Mouse (Mus musculus): ENCODE results near the gene Hspb11. TPM values are rescaled to one million over a fixed set of nuclear protein-coding genes. Genes with fewer than 3 reads are reported as not detected.

Hspb11 gene
- polyA plus RNA-seq, 1 experiment from 2014 or later: 43.5 TPM

Other genes starting within 250 kb of the Hspb11 start
- 76.4 and 76.6 TPM in 2 replicates for gene Mrpl37, start 186.7 kb upstream of the Hspb11 start, polyA plus RNA-seq (2015; fragmentation: Nextera tagmentation; extraction: Ambion mirVana)
- gene Cyb5rl, start 186.6 kb upstream of the Hspb11 start, polyA plus RNA-seq (2015; fragmentation: Nextera tagmentation; extraction: Ambion mirVana): 4.7 and 5.4 TPM in 2 replicates
- gene Cdcp2, start 156.7 kb upstream of the Hspb11 start, polyA plus RNA-seq (2015; fragmentation: Nextera tagmentation; extraction: Ambion mirVana): 0.06 TPM in 1 of 2 replicates, not detected in the other
- 410 and 431 TPM in 2 replicates for gene Tmem59, start 75.2 kb upstream of the Hspb11 start, polyA plus RNA-seq (2015; fragmentation: Nextera tagmentation; extraction: Ambion mirVana)
- gene Tceanc2, start 74.5 kb upstream of the Hspb11 start, polyA plus RNA-seq (2015; fragmentation: Nextera tagmentation; extraction: Ambion mirVana): 25.2 and 26.1 TPM in 2 replicates
- gene Ldlrad1, start 44.4 kb upstream of the Hspb11 start, polyA plus RNA-seq (2015; fragmentation: Nextera tagmentation; extraction: Ambion mirVana): not detected in 2 replicates
- gene Lrrc42, start 61 bp upstream of the Hspb11 start, polyA plus RNA-seq (2015; fragmentation: Nextera tagmentation; extraction: Ambion mirVana): 56.8 and 59.4 TPM in 2 replicates
- not detected in 2 replicates for gene Dio1, start 53.6 kb downstream of the Hspb11 start, polyA plus RNA-seq (2015; fragmentation: Nextera tagmentation; extraction: Ambion mirVana)
- 61.4 and 67.3 TPM in 2 replicates for gene Yipf1, start 60.8 kb downstream of the Hspb11 start, polyA plus RNA-seq (2015; fragmentation: Nextera tagmentation; extraction: Ambion mirVana)
- gene Ndc1, start 114.2 kb downstream of the Hspb11 start, polyA plus RNA-seq (2015; fragmentation: Nextera tagmentation; extraction: Ambion mirVana): 17.3 and 18.5 TPM in 2 replicates
- gene Glis1, start 181.0 kb downstream of the Hspb11 start, polyA plus RNA-seq (2015; fragmentation: Nextera tagmentation; extraction: Ambion mirVana): 1.7 and 1.8 TPM in 2 replicates

All from hindbrain, embryonic 13.5 days (tissue).